Mouse (Mus musculus): ENCODE data around the gene Thap11. TPM values are rescaled to one million over a fixed set of nuclear protein-coding genes. Genes with fewer than 3 reads are reported as not detected.

Gene Thap11
- polyA plus RNA-seq, 2 experiments = 62.5 to 70.7 TPM

DNA sequence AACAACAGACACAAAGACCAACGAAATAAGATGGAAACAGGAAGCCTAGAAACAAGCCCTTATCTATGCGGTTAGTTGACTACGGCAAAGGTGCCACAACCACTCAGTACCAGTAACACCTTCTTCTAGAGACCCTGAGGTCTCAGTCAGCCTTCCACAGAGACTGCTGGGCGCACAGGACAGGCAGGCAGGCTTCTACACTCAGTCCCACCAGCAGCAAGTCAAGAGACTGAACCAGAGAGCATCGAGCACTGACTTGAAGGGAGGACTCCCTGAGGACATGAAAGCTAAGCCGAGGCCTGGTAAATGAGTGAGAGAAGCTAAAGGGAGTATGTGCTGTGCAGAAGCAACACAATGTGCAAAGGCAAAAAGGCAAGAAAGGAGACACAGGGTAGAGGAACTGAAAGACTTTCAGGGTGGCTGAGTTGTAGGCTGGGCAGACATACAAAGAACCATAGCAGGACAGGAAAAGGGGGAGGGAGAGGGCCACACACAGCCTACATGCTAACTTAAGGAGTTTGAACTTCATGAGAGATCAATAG is 44.6 kb upstream of the Thap11 start:
- Histone ChIP-seq H3K27ac (replicated peaks; ENCODE audit: low read depth, low read length) (no peak overlapping the region), H3K36me3 (ENCODE audit: control insufficient read depth, insufficient read depth, low read length) (peaks cover 27% of the 10 kb centered on the region), H3K4me2 (replicated peaks; ENCODE audit: low read depth, low read length, severe bottlenecking) (no peak overlapping the region), H3K4me1 (ENCODE audit: control insufficient read depth, insufficient read depth, low read length) (no peaks in the 10 kb centered on the region), H3K9ac (ENCODE audit: low read depth, low read length, severe bottlenecking) (no peak overlapping the region), H3K4me3 (replicated peaks; ENCODE audit: low read length) (no peak overlapping the region), H3K27me3 (ENCODE audit: control insufficient read depth, insufficient read depth, low read length) (no peaks in the 10 kb centered on the region), H3K9me3 (ENCODE audit: control insufficient read depth, low read length) (no peaks in the 10 kb centered on the region)
- 87% methylated on average over 6 of the region's 6 CpGs for WGBS
- ATAC-seq (ENCODE audit: low FRiP score, low read depth) (no peak), DNase-seq (ENCODE audit: low spot score) (no peak)
- TF ChIP-seq POLR2A (IDR thresholded peaks at IDR 0.05; ENCODE audit: borderline replicate concordance, extremely low read depth, insufficient read depth, insufficient read length) = no peak

DNA sequence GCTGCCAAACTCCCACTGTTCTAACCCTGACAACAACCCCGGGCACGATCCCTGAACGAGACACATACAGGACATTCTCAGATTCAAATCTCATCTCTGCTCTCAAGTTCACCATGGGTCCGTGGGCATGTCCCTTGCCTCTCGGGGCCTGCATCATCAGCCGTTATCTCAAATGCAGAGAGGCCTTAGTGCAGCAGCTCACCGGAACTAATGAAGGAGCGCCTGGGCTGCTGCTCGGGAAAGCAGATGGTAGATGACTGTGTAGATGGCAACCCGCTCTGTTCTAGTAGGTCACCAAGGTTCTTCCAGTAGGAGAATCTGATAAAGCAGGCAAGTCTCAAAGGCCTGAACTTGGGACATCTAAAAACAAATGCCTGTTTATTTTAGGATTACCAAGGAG is 43.9 kb upstream of the Thap11 start:
- Histone ChIP-seq H3K4me2 (replicated peaks; ENCODE audit: low read depth, low read length, severe bottlenecking) (no peak overlapping the region), H3K9me3 (ENCODE audit: control insufficient read depth, low read length) (no peaks in the 10 kb centered on the region), H3K27me3 (ENCODE audit: control insufficient read depth, insufficient read depth, low read length) (no peaks in the 10 kb centered on the region), H3K36me3 (ENCODE audit: control insufficient read depth, insufficient read depth, low read length) (peaks cover 23% of the 10 kb centered on the region), H3K4me3 (replicated peaks; ENCODE audit: low read length) (no peak overlapping the region), H3K27ac (replicated peaks; ENCODE audit: low read depth, low read length) (no peak overlapping the region), H3K4me1 (ENCODE audit: control insufficient read depth, insufficient read depth, low read length) (no peaks in the 10 kb centered on the region), H3K9ac (ENCODE audit: low read depth, low read length, severe bottlenecking) (no peak overlapping the region)
- 91% methylated on average over 10 of the region's 10 CpGs for WGBS
- no peak for DNase-seq (ENCODE audit: low spot score)
- ATAC-seq (ENCODE audit: low FRiP score, low read depth) = no peak
- TF ChIP-seq POLR2A (IDR thresholded peaks at IDR 0.05; ENCODE audit: borderline replicate concordance, extremely low read depth, insufficient read depth, insufficient read length) = no peak

DNA sequence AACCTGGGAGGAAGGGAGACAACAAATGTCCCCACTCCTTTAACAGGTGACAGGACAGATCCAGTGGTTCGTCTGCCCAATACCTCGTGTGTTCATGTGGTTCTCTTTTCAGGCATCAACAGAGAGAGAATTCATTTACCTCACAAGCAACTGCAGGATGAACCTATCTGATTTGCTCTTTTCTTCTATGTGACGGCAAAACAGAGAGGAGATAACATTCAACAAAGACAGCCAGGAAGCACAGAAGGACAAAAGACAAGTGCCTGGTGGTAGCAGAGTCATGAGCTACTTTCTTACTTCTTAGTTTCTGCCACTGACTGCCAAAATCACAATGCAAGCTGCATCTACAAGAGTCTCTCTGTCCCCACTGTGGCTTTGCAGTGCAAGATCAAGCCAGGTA is 43.4 kb upstream of the Thap11 start:
- peaks cover 23% of the 10 kb centered on the region for H3K36me3 ChIP-seq (ENCODE audit: control insufficient read depth, insufficient read depth, low read length)
- no peaks in the 10 kb centered on the region for H3K4me1 ChIP-seq (ENCODE audit: control insufficient read depth, insufficient read depth, low read length)
- H3K9ac ChIP-seq (ENCODE audit: low read depth, low read length, severe bottlenecking) = no peak overlapping the region

DNA sequence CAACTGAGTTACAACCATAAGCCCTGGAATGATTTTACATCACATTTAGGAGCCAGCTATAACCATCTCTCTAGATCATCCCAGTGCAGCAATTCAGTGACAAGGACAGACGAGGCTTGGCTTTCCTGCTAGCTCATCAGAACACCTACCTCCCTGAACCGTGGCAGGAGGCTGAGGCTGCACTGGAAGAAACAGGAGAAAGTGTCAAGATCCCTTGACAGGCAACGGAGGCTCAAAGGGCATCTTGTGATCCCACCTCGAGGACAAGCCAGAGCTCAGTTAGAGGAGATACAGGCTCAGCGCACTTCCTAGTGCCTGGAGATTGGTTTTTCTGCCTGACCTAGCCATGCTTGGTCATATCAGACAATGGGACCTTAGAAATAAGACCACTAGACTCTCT is 42.4 kb upstream of the Thap11 start:
- no peak for TF ChIP-seq POLR2A (IDR thresholded peaks at IDR 0.05; ENCODE audit: borderline replicate concordance, extremely low read depth, insufficient read depth, insufficient read length)
- no peak overlapping the region for H3K9ac ChIP-seq (ENCODE audit: low read depth, low read length, severe bottlenecking)
- H3K36me3 ChIP-seq (ENCODE audit: control insufficient read depth, insufficient read depth, low read length) = peaks cover 23% of the 10 kb centered on the region
- DNase-seq (ENCODE audit: low spot score) = no peak
- H3K27ac ChIP-seq (replicated peaks; ENCODE audit: low read depth, low read length) = no peak overlapping the region
- no peaks in the 10 kb centered on the region for H3K27me3 ChIP-seq (ENCODE audit: control insufficient read depth, insufficient read depth, low read length)
- no peaks in the 10 kb centered on the region for H3K9me3 ChIP-seq (ENCODE audit: control insufficient read depth, low read length)
- 81% methylated on average over 5 of the region's 5 CpGs for WGBS
- H3K4me3 ChIP-seq (replicated peaks; ENCODE audit: low read length) = no peak overlapping the region
- no peak overlapping the region for H3K4me2 ChIP-seq (replicated peaks; ENCODE audit: low read depth, low read length, severe bottlenecking)
- no peaks in the 10 kb centered on the region for H3K4me1 ChIP-seq (ENCODE audit: control insufficient read depth, insufficient read depth, low read length)
- ATAC-seq (ENCODE audit: low FRiP score, low read depth) = no peak

More for the DNA sequence above, 43.4 kb upstream of the Thap11 start:
- H3K27ac ChIP-seq (replicated peaks; ENCODE audit: low read depth, low read length) = no peak overlapping the region
- no peaks in the 10 kb centered on the region for H3K9me3 ChIP-seq (ENCODE audit: control insufficient read depth, low read length)
- WGBS = 82% methylated on average over 3 of the region's 3 CpGs
- DNase-seq (ENCODE audit: low spot score) = no peak
- TF ChIP-seq POLR2A (IDR thresholded peaks at IDR 0.05; ENCODE audit: borderline replicate concordance, extremely low read depth, insufficient read depth, insufficient read length) = no peak
- H3K27me3 ChIP-seq (ENCODE audit: control insufficient read depth, insufficient read depth, low read length) = no peaks in the 10 kb centered on the region
- no peak overlapping the region for H3K4me2 ChIP-seq (replicated peaks; ENCODE audit: low read depth, low read length, severe bottlenecking)
- H3K4me3 ChIP-seq (replicated peaks; ENCODE audit: low read length) = no peak overlapping the region
- ATAC-seq (ENCODE audit: low FRiP score, low read depth) = no peak

GRCm38 (mm10) chr8:105813241-105813640 is 41.7 kb upstream of the Thap11 start:
- no peaks in the 10 kb centered on the region for H3K27me3 ChIP-seq (ENCODE audit: control insufficient read depth, insufficient read depth, low read length)
- DNase-seq (ENCODE audit: low spot score) (no peak), ATAC-seq (ENCODE audit: low FRiP score, low read depth) (no peak)
- H3K9me3 ChIP-seq (ENCODE audit: control insufficient read depth, low read length) = no peaks in the 10 kb centered on the region
- no peak overlapping the region for H3K4me3 ChIP-seq (replicated peaks; ENCODE audit: low read length)
- no peak overlapping the region for H3K4me2 ChIP-seq (replicated peaks; ENCODE audit: low read depth, low read length, severe bottlenecking)
- H3K4me1 ChIP-seq (ENCODE audit: control insufficient read depth, insufficient read depth, low read length) = no peaks in the 10 kb centered on the region
- H3K36me3 ChIP-seq (ENCODE audit: control insufficient read depth, insufficient read depth, low read length) = peaks cover 23% of the 10 kb centered on the region
- TF ChIP-seq POLR2A (IDR thresholded peaks at IDR 0.05; ENCODE audit: borderline replicate concordance, extremely low read depth, insufficient read depth, insufficient read length) = no peak
- WGBS = 96% methylated on average over 6 of the region's 6 CpGs
- no peak overlapping the region for H3K27ac ChIP-seq (replicated peaks; ENCODE audit: low read depth, low read length)
- no peak overlapping the region for H3K9ac ChIP-seq (ENCODE audit: low read depth, low read length, severe bottlenecking)

- no peak overlapping the region for H3K27ac ChIP-seq (replicated peaks; ENCODE audit: low read depth, low read length)
- no peak for TF ChIP-seq POLR2A (IDR thresholded peaks at IDR 0.05; ENCODE audit: borderline replicate concordance, extremely low read depth, insufficient read depth, insufficient read length)
- no peaks in the 10 kb centered on the region for H3K9me3 ChIP-seq (ENCODE audit: control insufficient read depth, low read length)
- H3K4me1 ChIP-seq (ENCODE audit: control insufficient read depth, insufficient read depth, low read length) = no peaks in the 10 kb centered on the region
- no peak overlapping the region for H3K4me2 ChIP-seq (replicated peaks; ENCODE audit: low read depth, low read length, severe bottlenecking)
- no peak overlapping the region for H3K9ac ChIP-seq (ENCODE audit: low read depth, low read length, severe bottlenecking)
- 89% methylated on average over 3 of the region's 3 CpGs for WGBS
- ATAC-seq (ENCODE audit: low FRiP score, low read depth) (no peak), DNase-seq (ENCODE audit: low spot score) (no peak)
- H3K4me3 ChIP-seq (replicated peaks; ENCODE audit: low read length) = no peak overlapping the region
- H3K27me3 ChIP-seq (ENCODE audit: control insufficient read depth, insufficient read depth, low read length) = no peaks in the 10 kb centered on the region
- H3K36me3 ChIP-seq (ENCODE audit: control insufficient read depth, insufficient read depth, low read length) = peaks cover 45% of the 10 kb centered on the region
These were observed 35.3 kb upstream of the Thap11 start for GRCm38 (mm10) chr8:105819659-105820058.
